Mouse (Mus musculus): ENCODE measurements around the gene Smok3a. TPM values are rescaled to one million over a fixed set of nuclear protein-coding genes. Genes with fewer than 3 reads are reported as not detected.

Gene Smok3a
- total RNA-seq, 2 experiments from 2014 or later = not detected

Other genes with a start within 250 kb of the Smok3a start
- gene Ppp1r35, start 242.4 kb upstream of the Smok3a start, total RNA-seq (2015) = 64.5 and 77.4 TPM in 2 replicates
- gene Ppp1r35, start 242.4 kb upstream of the Smok3a start, total RNA-seq (2017) = 38.4 and 38.6 TPM in 2 replicates
- 34.6 and 37.4 TPM in 2 replicates for gene Mepce, start 233.6 kb upstream of the Smok3a start, total RNA-seq (2015)
- gene Mepce, start 233.6 kb upstream of the Smok3a start, total RNA-seq (2017) = 13.8 and 16.7 TPM in 2 replicates
- gene Zcwpw1, start 233.5 kb upstream of the Smok3a start, total RNA-seq (2015) = 6.2 and 9.1 TPM in 2 replicates
- gene Zcwpw1, start 233.5 kb upstream of the Smok3a start, total RNA-seq (2017) = 10.5 and 11.8 TPM in 2 replicates
- 6.8 and 10.5 TPM in 2 replicates for gene Pilra, start 185.0 kb upstream of the Smok3a start, total RNA-seq (2015)
- 6.7 and 6.9 TPM in 2 replicates for gene Pilra, start 185.0 kb upstream of the Smok3a start, total RNA-seq (2017)
- 15.7 and 16.8 TPM in 2 replicates for gene Pilrb1, start 163.2 kb upstream of the Smok3a start, total RNA-seq (2015)
- 11.6 and 19.9 TPM in 2 replicates for gene Pilrb1, start 163.2 kb upstream of the Smok3a start, total RNA-seq (2017)
- gene Pilrb2, start 149.4 kb upstream of the Smok3a start, total RNA-seq (2015) = 20.2 and 43.2 TPM in 2 replicates
- gene Pilrb2, start 149.4 kb upstream of the Smok3a start, total RNA-seq (2017) = 9.6 and 14.9 TPM in 2 replicates
- gene Cyp3a13, start 99.6 kb upstream of the Smok3a start, total RNA-seq (2015) = not detected in 2 replicates
- gene Cyp3a13, start 99.6 kb upstream of the Smok3a start, total RNA-seq (2017) = not detected in 2 replicates
- gene Gjc3, start 58.2 kb upstream of the Smok3a start, total RNA-seq (2015) = not detected in 2 replicates
- not detected in 2 replicates for gene Gjc3, start 58.2 kb upstream of the Smok3a start, total RNA-seq (2017)
- gene Azgp1, start 39.7 kb upstream of the Smok3a start, total RNA-seq (2015) = not detected in 2 replicates
- gene Azgp1, start 39.7 kb upstream of the Smok3a start, total RNA-seq (2017) = not detected in 2 replicates
- not detected in 2 replicates for gene Smok3b, start 168 bp downstream of the Smok3a start, total RNA-seq (2015)
- gene Smok3b, start 168 bp downstream of the Smok3a start, total RNA-seq (2017) = not detected in 2 replicates
- gene Smok3c, start 31.9 kb downstream of the Smok3a start, total RNA-seq (2015) = not detected in 2 replicates
- gene Smok3c, start 31.9 kb downstream of the Smok3a start, total RNA-seq (2017) = not detected in 2 replicates
- gene Zkscan1, start 63.8 kb downstream of the Smok3a start, total RNA-seq (2015) = 26.0 and 30.1 TPM in 2 replicates
- gene Zkscan1, start 63.8 kb downstream of the Smok3a start, total RNA-seq (2017) = 19.9 and 25.2 TPM in 2 replicates
- 13.9 and 14.0 TPM in 2 replicates for gene Zscan21, start 95.6 kb downstream of the Smok3a start, total RNA-seq (2015)
- 11.8 and 12.5 TPM in 2 replicates for gene Zscan21, start 95.6 kb downstream of the Smok3a start, total RNA-seq (2017)
- 6.5 and 7.5 TPM in 2 replicates for gene Zfp113, start 134.5 kb downstream of the Smok3a start, total RNA-seq (2015)
- gene Zfp113, start 134.5 kb downstream of the Smok3a start, total RNA-seq (2017) = 7.8 and 8.0 TPM in 2 replicates
- 161 and 164 TPM in 2 replicates for gene Cops6, start 139.8 kb downstream of the Smok3a start, total RNA-seq (2015)
- 54.4 and 55.6 TPM in 2 replicates for gene Cops6, start 139.8 kb downstream of the Smok3a start, total RNA-seq (2017)
- 14.3 and 15.9 TPM in 2 replicates for gene Ap4m1, start 150.7 kb downstream of the Smok3a start, total RNA-seq (2015)
- gene Ap4m1, start 150.7 kb downstream of the Smok3a start, total RNA-seq (2017) = 34.1 and 36.9 TPM in 2 replicates
- 239 and 250 TPM in 2 replicates for gene Mcm7, start 151.2 kb downstream of the Smok3a start, total RNA-seq (2015)
- 395 and 444 TPM in 2 replicates for gene Mcm7, start 151.2 kb downstream of the Smok3a start, total RNA-seq (2017)
- 23.2 and 29.5 TPM in 2 replicates for gene Taf6, start 166.2 kb downstream of the Smok3a start, total RNA-seq (2015)
- 34.0 and 43.8 TPM in 2 replicates for gene Taf6, start 166.2 kb downstream of the Smok3a start, total RNA-seq (2017)
- 28.7 and 30.1 TPM in 2 replicates for gene Cnpy4, start 166.2 kb downstream of the Smok3a start, total RNA-seq (2015)
- gene Cnpy4, start 166.2 kb downstream of the Smok3a start, total RNA-seq (2017) = 45.8 and 59.3 TPM in 2 replicates
- 6.9 and 7.1 TPM in 2 replicates for gene Mblac1, start 173.1 kb downstream of the Smok3a start, total RNA-seq (2015)
- 9.4 and 10.0 TPM in 2 replicates for gene Mblac1, start 173.1 kb downstream of the Smok3a start, total RNA-seq (2017)
- 0.94 and 2.0 TPM in 2 replicates for gene Nxpe5, start 204.6 kb downstream of the Smok3a start, total RNA-seq (2015)
- gene Nxpe5, start 204.6 kb downstream of the Smok3a start, total RNA-seq (2017) = 1.9 and 2.2 TPM in 2 replicates
- gene Lamtor4, start 234.2 kb downstream of the Smok3a start, total RNA-seq (2015) = 123 and 127 TPM in 2 replicates
- gene Lamtor4, start 234.2 kb downstream of the Smok3a start, total RNA-seq (2017) = 69.9 and 101 TPM in 2 replicates
- gene BC037034, start 242.8 kb downstream of the Smok3a start, total RNA-seq (2015) = 35.7 and 44.1 TPM in 2 replicates
- gene BC037034, start 242.8 kb downstream of the Smok3a start, total RNA-seq (2017) = 44.1 and 46.7 TPM in 2 replicates

Measured in megakaryocyte progenitor cell, adult 5-6 weeks (primary cell).